Mouse (Mus musculus): ENCODE measurements at regions not wholly inside any gene's neighbourhood (a gene's known extent, or its start where the extent isn't known, plus 50 kb on each side); places are given as distances from the start of the nearest gene placed in this dataset.

GRCm38 (mm10) chr17:93525871-93526644 is 327.2 kb downstream of the Adcyap1 start:
- no peaks in the 10 kb centered on the region for H3K4me1 ChIP-seq (ENCODE audit: control insufficient read depth, insufficient read depth, low read length)
- H3K27me3 ChIP-seq (ENCODE audit: control insufficient read depth, insufficient read depth, low read length) = no peaks in the 10 kb centered on the region
- H3K9me3 ChIP-seq (ENCODE audit: control insufficient read depth, low read depth, low read length) = no peaks in the 10 kb centered on the region
- H3K36me3 ChIP-seq (ENCODE audit: control insufficient read depth, insufficient read depth, low read length) = no peaks in the 10 kb centered on the region
- H3K27ac ChIP-seq (ENCODE audit: low read length) = no peak overlapping the region
- no peak overlapping the region for H3K9ac ChIP-seq (replicated peaks; ENCODE audit: low read depth, low read length)
- no peak for ATAC-seq (ENCODE audit: insufficient number of reproducible peaks, insufficient read depth, low FRiP score, low read depth)
- H3K4me3 ChIP-seq (ENCODE audit: low read depth, low read length) = no peak overlapping the region
- WGBS = 61% methylated on average over 2 of the region's 2 CpGs
- H3K4me2 ChIP-seq (replicated peaks; ENCODE audit: low read depth, low read length) = no peak overlapping the region

GRCm38 (mm10) chr17:93532535-93532934 is 333.7 kb downstream of the Adcyap1 start:
- no peaks in the 10 kb centered on the region for H3K27me3 ChIP-seq (ENCODE audit: control insufficient read depth, insufficient read depth, low read length)
- ATAC-seq (ENCODE audit: insufficient number of reproducible peaks, insufficient read depth, low FRiP score, low read depth) = no peak

GRCm38 (mm10) chr17:93534945-93535344 is 336.1 kb downstream of the Adcyap1 start:
- ATAC-seq (ENCODE audit: insufficient number of reproducible peaks, insufficient read depth, low FRiP score, low read depth) = no peak
- Histone ChIP-seq H3K27ac (ENCODE audit: low read length) (no peak overlapping the region), H3K4me3 (ENCODE audit: low read depth, low read length) (no peak overlapping the region), H3K4me1 (ENCODE audit: control insufficient read depth, insufficient read depth, low read length) (no peaks in the 10 kb centered on the region), H3K36me3 (ENCODE audit: control insufficient read depth, insufficient read depth, low read length) (no peaks in the 10 kb centered on the region), H3K4me2 (replicated peaks; ENCODE audit: low read depth, low read length) (no peak overlapping the region), H3K27me3 (ENCODE audit: control insufficient read depth, insufficient read depth, low read length) (no peaks in the 10 kb centered on the region), H3K9me3 (ENCODE audit: control insufficient read depth, low read depth, low read length) (no peaks in the 10 kb centered on the region), H3K9ac (replicated peaks; ENCODE audit: low read depth, low read length) (no peak overlapping the region)
- WGBS = 83% methylated on average over 2 of the region's 2 CpGs

More at GRCm38 (mm10) chr17:93532535-93532934, 333.7 kb downstream of the Adcyap1 start:
- Histone ChIP-seq H3K4me1 (ENCODE audit: control insufficient read depth, insufficient read depth, low read length) (no peaks in the 10 kb centered on the region), H3K9ac (replicated peaks; ENCODE audit: low read depth, low read length) (no peak overlapping the region), H3K4me3 (ENCODE audit: low read depth, low read length) (no peak overlapping the region), H3K4me2 (replicated peaks; ENCODE audit: low read depth, low read length) (no peak overlapping the region), H3K27ac (ENCODE audit: low read length) (no peak overlapping the region), H3K36me3 (ENCODE audit: control insufficient read depth, insufficient read depth, low read length) (no peaks in the 10 kb centered on the region), H3K9me3 (ENCODE audit: control insufficient read depth, low read depth, low read length) (no peaks in the 10 kb centered on the region)

- H3K36me3 ChIP-seq (ENCODE audit: control insufficient read depth, insufficient read depth, low read length) = no peaks in the 10 kb centered on the region
- no peaks in the 10 kb centered on the region for H3K9me3 ChIP-seq (ENCODE audit: control insufficient read depth, low read depth, low read length)
- no peak overlapping the region for H3K4me2 ChIP-seq (replicated peaks; ENCODE audit: low read depth, low read length)
- no peak for ATAC-seq (ENCODE audit: insufficient number of reproducible peaks, insufficient read depth, low FRiP score, low read depth)
- H3K4me1 ChIP-seq (ENCODE audit: control insufficient read depth, insufficient read depth, low read length) = no peaks in the 10 kb centered on the region
- no peak overlapping the region for H3K4me3 ChIP-seq (ENCODE audit: low read depth, low read length)
- H3K27me3 ChIP-seq (ENCODE audit: control insufficient read depth, insufficient read depth, low read length) = no peaks in the 10 kb centered on the region
- no peak overlapping the region for H3K27ac ChIP-seq (ENCODE audit: low read length)
- no peak overlapping the region for H3K9ac ChIP-seq (replicated peaks; ENCODE audit: low read depth, low read length)
Observed at GRCm38 (mm10) chr17:93535751-93536150, 336.9 kb downstream of the Adcyap1 start.

GRCm38 (mm10) chr17:93541795-93542194 is 343.0 kb downstream of the Adcyap1 start:
- Histone ChIP-seq H3K9ac (replicated peaks; ENCODE audit: low read depth, low read length) (no peak overlapping the region), H3K27ac (ENCODE audit: low read length) (no peak overlapping the region), H3K27me3 (ENCODE audit: control insufficient read depth, insufficient read depth, low read length) (no peaks in the 10 kb centered on the region), H3K4me1 (ENCODE audit: control insufficient read depth, insufficient read depth, low read length) (no peaks in the 10 kb centered on the region), H3K4me2 (replicated peaks; ENCODE audit: low read depth, low read length) (no peak overlapping the region), H3K36me3 (ENCODE audit: control insufficient read depth, insufficient read depth, low read length) (no peaks in the 10 kb centered on the region), H3K4me3 (ENCODE audit: low read depth, low read length) (no peak overlapping the region), H3K9me3 (ENCODE audit: control insufficient read depth, low read depth, low read length) (no peaks in the 10 kb centered on the region)
- ATAC-seq (ENCODE audit: insufficient number of reproducible peaks, insufficient read depth, low FRiP score, low read depth) = no peak

GRCm38 (mm10) chr17:93550339-93550738 is 351.5 kb downstream of the Adcyap1 start:
- no peak for ATAC-seq (ENCODE audit: insufficient number of reproducible peaks, insufficient read depth, low FRiP score, low read depth)
- Histone ChIP-seq H3K27ac (ENCODE audit: low read length) (no peak overlapping the region), H3K4me1 (ENCODE audit: control insufficient read depth, insufficient read depth, low read length) (no peaks in the 10 kb centered on the region), H3K4me2 (replicated peaks; ENCODE audit: low read depth, low read length) (no peak overlapping the region), H3K4me3 (ENCODE audit: low read depth, low read length) (no peak overlapping the region), H3K9me3 (ENCODE audit: control insufficient read depth, low read depth, low read length) (no peaks in the 10 kb centered on the region), H3K27me3 (ENCODE audit: control insufficient read depth, insufficient read depth, low read length) (no peaks in the 10 kb centered on the region), H3K36me3 (ENCODE audit: control insufficient read depth, insufficient read depth, low read length) (no peaks in the 10 kb centered on the region), H3K9ac (replicated peaks; ENCODE audit: low read depth, low read length) (no peak overlapping the region)

GRCm38 (mm10) chr17:93555872-93556271 is 357.1 kb downstream of the Adcyap1 start:
- H3K4me2 ChIP-seq (replicated peaks; ENCODE audit: low read depth, low read length) = no peak overlapping the region
- no peak overlapping the region for H3K27ac ChIP-seq (ENCODE audit: low read length)
- ATAC-seq (ENCODE audit: insufficient number of reproducible peaks, insufficient read depth, low FRiP score, low read depth) = no peak
- H3K27me3 ChIP-seq (ENCODE audit: control insufficient read depth, insufficient read depth, low read length) = no peaks in the 10 kb centered on the region
- no peaks in the 10 kb centered on the region for H3K9me3 ChIP-seq (ENCODE audit: control insufficient read depth, low read depth, low read length)
- no peak overlapping the region for H3K4me3 ChIP-seq (ENCODE audit: low read depth, low read length)
- no peaks in the 10 kb centered on the region for H3K4me1 ChIP-seq (ENCODE audit: control insufficient read depth, insufficient read depth, low read length)
- 39% methylated on average over 1 of the region's 1 CpGs for WGBS
- H3K9ac ChIP-seq (replicated peaks; ENCODE audit: low read depth, low read length) = no peak overlapping the region
- H3K36me3 ChIP-seq (ENCODE audit: control insufficient read depth, insufficient read depth, low read length) = no peaks in the 10 kb centered on the region

GRCm38 (mm10) chr17:93563277-93563772 is 364.5 kb downstream of the Adcyap1 start:
- ATAC-seq (ENCODE audit: insufficient number of reproducible peaks, insufficient read depth, low FRiP score, low read depth) = peak; percentile 79; the same call in 1 of the 2 replicates
- Histone ChIP-seq H3K27ac (ENCODE audit: low read length) (no peak overlapping the region), H3K4me3 (ENCODE audit: low read depth, low read length) (no peak overlapping the region), H3K36me3 (ENCODE audit: control insufficient read depth, insufficient read depth, low read length) (no peaks in the 10 kb centered on the region), H3K4me2 (replicated peaks; ENCODE audit: low read depth, low read length) (no peak overlapping the region), H3K9me3 (ENCODE audit: control insufficient read depth, low read depth, low read length) (no peaks in the 10 kb centered on the region), H3K4me1 (ENCODE audit: control insufficient read depth, insufficient read depth, low read length) (no peaks in the 10 kb centered on the region), H3K27me3 (ENCODE audit: control insufficient read depth, insufficient read depth, low read length) (no peaks in the 10 kb centered on the region), H3K9ac (replicated peaks; ENCODE audit: low read depth, low read length) (no peak overlapping the region)
- WGBS = 17% methylated on average over 1 of the region's 1 CpGs

GRCm38 (mm10) chr17:93579981-93580380 is 381.2 kb downstream of the Adcyap1 start:
- ATAC-seq (ENCODE audit: insufficient number of reproducible peaks, insufficient read depth, low FRiP score, low read depth) = no peak
- H3K4me1 ChIP-seq (ENCODE audit: control insufficient read depth, insufficient read depth, low read length) = no peaks in the 10 kb centered on the region

More at GRCm38 (mm10) chr17:93579981-93580380, 381.2 kb downstream of the Adcyap1 start:
- no peaks in the 10 kb centered on the region for H3K9me3 ChIP-seq (ENCODE audit: control insufficient read depth, low read depth, low read length)
- no peak overlapping the region for H3K4me2 ChIP-seq (replicated peaks; ENCODE audit: low read depth, low read length)
- no peaks in the 10 kb centered on the region for H3K27me3 ChIP-seq (ENCODE audit: control insufficient read depth, insufficient read depth, low read length)
- WGBS = 93% methylated on average over 5 of the region's 5 CpGs
- no peak overlapping the region for H3K4me3 ChIP-seq (ENCODE audit: low read depth, low read length)
- H3K27ac ChIP-seq (ENCODE audit: low read length) = no peak overlapping the region
- H3K9ac ChIP-seq (replicated peaks; ENCODE audit: low read depth, low read length) = no peak overlapping the region
- no peaks in the 10 kb centered on the region for H3K36me3 ChIP-seq (ENCODE audit: control insufficient read depth, insufficient read depth, low read length)
